Mouse (Mus musculus) kidney, adult 2 months (tissue): ENCODE data around the gene Mboat7.

Experiments
- CTCF ChIP-seq: fragments of 200-500 bp; conservative IDR thresholded peaks from 2 replicates; pipeline ENCODE4 v1.5.1; 2011; ENCODE audit warnings: low read depth, mild to moderate bottlenecking, control low read depth, low read length, moderate library complexity, mixed read lengths; ENCODE audit not compliant: insufficient read depth, insufficient read length
- POLR2A ChIP-seq: fragments of 200-500 bp; IDR thresholded peaks from one replicate; pipeline ENCODE4 v1.6.1; 2011; ENCODE audit warnings: low read depth, low read length, control low read depth

- TF ChIP-seq CTCF (no peak), POLR2A (no peak)
Observed at GRCm38 (mm10) chr7:3646641-3647040, 46.7 kb downstream of the Mboat7 start.
